Mouse (Mus musculus) heart, embryonic 10.5 days (tissue): ENCODE results near the gene Hist1h2bj. TPM values are rescaled to one million over a fixed set of nuclear protein-coding genes. Genes with fewer than 3 reads are reported as not detected.
A peak's percentile ranks its signal among the peaks of the same experiment; 100 is the strongest.
"Not testable (repeated sequence)": the region's sequence is repeated elsewhere in the genome, so short reads cannot be mapped to it uniquely, and the experiment has no call there.

ENCODE experiments used
- DNase-seq: peaks from one replicate; pipeline ENCODE4 v3.0.0-alpha.2; 2017; ENCODE audit warnings: low spot score
- H3K27ac ChIP-seq: fragments of 300-500 bp; sonication (generic); 2 replicates; pipeline ENCODE4 v1.5.1; 2016; ENCODE audit warnings: mild to moderate bottlenecking
- H3K27me3 ChIP-seq: fragments of 300-500 bp; sonication (generic); 2 replicates; pipeline ENCODE4 v1.6.1; 2016; ENCODE audit warnings: mild to moderate bottlenecking; ENCODE audit not compliant: poor library complexity, insufficient read depth, severe bottlenecking
- H3K36me3 ChIP-seq: fragments of 300-500 bp; sonication (generic); 2 replicates; pipeline ENCODE4 v1.6.1; 2016; ENCODE audit warnings: mild to moderate bottlenecking, moderate library complexity
- H3K4me1 ChIP-seq: fragments of 300-500 bp; sonication (generic); 2 replicates; pipeline ENCODE4 v1.6.1; 2016; ENCODE audit warnings: mild to moderate bottlenecking
- H3K4me3 ChIP-seq: fragments of 300-500 bp; sonication (generic); 2 replicates; pipeline ENCODE4 v1.5.1; 2016; ENCODE audit warnings: mild to moderate bottlenecking, moderate library complexity
- H3K9me3 ChIP-seq: fragments of 300-500 bp; sonication (generic); 2 replicates; pipeline ENCODE4 v1.6.1; 2016; ENCODE audit warnings: mild to moderate bottlenecking, moderate library complexity
- WGBS: fragments of 180-500 bp; shearing (Covaris S2); methylation state at CpG from one replicate; pipeline ENCODE4 v1.1.7; 2016; 5-methylcytosine and 5-hydroxymethylcytosine counted together
- polyA plus RNA-seq: library from polyadenylated mRNA; unstranded; fragments of >200 nt; fragmentation: Nextera tagmentation; extraction: Ambion mirVana; gene quantifications from 2 replicates; pipeline ENCODE4 v1.2.1, GENCODE M21; 2016

Gene Hist1h2bj
- 8.3 and 12.9 TPM in 2 replicates for polyA plus RNA-seq

GRCm38 (mm10) chr13:22042568-22043502 lies at the start of gene Hist1h2bj, which contains the start of gene Hist1h2ag:
Gene Hist1h2bj, plus strand, starts transcription at chr13:22043214.
Gene Hist1h2ag, minus strand, starts transcription at chr13:22042944.
- not testable (repeated sequence) for H3K36me3 ChIP-seq, H3K27me3 ChIP-seq, H3K9me3 ChIP-seq, H3K4me1 ChIP-seq
- H3K4me3 ChIP-seq: peak within 1 kb of the TSS; percentile 53
- under 1% methylated on average over 52 of the region's 80 CpGs for WGBS
- DNase-seq: peak; percentile 97
- H3K27ac ChIP-seq: peak within 1 kb of the TSS; percentile 87

- under 1% methylated on average over 22 of the region's 22 CpGs for WGBS
- Histone ChIP-seq H3K36me3 (no peaks in the 10 kb centered on the region), H3K27me3 (peaks cover 26% of the 10 kb centered on the region), H3K9me3 (no peaks in the 10 kb centered on the region), H3K4me3 (peak overlapping the region; percentile 65), H3K27ac (no peak overlapping the region), H3K4me1 (peaks cover 13% of the 10 kb centered on the region; the same call in 1 of the 2 replicates)
- peak; percentile 90 for DNase-seq
Observed at GRCm38 (mm10) chr13:21993957-21994738, 48.9 kb upstream of the Hist1h2bj start.

- Histone ChIP-seq H3K36me3 (no peaks in the 10 kb centered on the region), H3K27ac (no peak overlapping the region), H3K27me3 (peaks cover 34% of the 10 kb centered on the region), H3K9me3 (no peaks in the 10 kb centered on the region), H3K4me1 (peaks cover 13% of the 10 kb centered on the region; the same call in 1 of the 2 replicates), H3K4me3 (peak overlapping the region; percentile 65)
- 4% methylated on average over 8 of the region's 8 CpGs for WGBS
- DNase-seq: no peak
Observed at GRCm38 (mm10) chr13:21994896-21995295, 48.1 kb upstream of the Hist1h2bj start.

DNA sequence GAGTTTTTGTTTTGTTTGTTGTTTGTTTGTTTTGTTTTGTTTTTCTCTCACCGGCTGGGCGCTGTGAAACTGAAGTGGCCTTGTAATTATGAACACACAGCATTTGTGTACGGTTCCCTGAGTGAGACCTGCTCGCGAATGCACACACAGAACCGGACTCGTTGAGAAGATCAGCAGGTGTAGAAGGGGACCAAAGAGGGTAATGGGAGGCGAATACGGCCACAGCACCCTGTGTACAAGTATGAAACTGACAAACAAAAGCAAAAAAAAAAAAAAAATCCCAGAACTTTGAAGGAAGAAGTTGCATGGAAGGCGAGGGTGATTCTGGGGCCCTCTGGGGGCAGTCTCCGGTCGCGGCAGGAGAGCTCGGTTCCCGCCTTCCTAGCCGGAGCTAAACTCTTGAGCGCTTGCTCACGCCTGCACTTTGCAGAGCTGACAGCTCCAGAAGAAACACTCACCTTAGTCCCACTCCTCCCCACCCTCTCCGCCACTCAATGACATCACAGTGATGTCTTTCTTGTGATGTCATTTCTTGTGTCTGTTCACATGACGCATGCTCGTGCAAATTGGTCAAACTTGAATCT lies 47.6 kb upstream of the Hist1h2bj start:
- no peaks in the 10 kb centered on the region for H3K36me3 ChIP-seq
- WGBS: under 1% methylated on average over 21 of the region's 21 CpGs
- H3K27ac ChIP-seq: no peak overlapping the region
- peaks cover 13% of the 10 kb centered on the region; the same call in 1 of the 2 replicates for H3K4me1 ChIP-seq
- H3K4me3 ChIP-seq: peak overlapping the region; percentile 65
- peak; percentile 79 for DNase-seq
- H3K27me3 ChIP-seq: peaks cover 39% of the 10 kb centered on the region
- no peaks in the 10 kb centered on the region for H3K9me3 ChIP-seq

DNA sequence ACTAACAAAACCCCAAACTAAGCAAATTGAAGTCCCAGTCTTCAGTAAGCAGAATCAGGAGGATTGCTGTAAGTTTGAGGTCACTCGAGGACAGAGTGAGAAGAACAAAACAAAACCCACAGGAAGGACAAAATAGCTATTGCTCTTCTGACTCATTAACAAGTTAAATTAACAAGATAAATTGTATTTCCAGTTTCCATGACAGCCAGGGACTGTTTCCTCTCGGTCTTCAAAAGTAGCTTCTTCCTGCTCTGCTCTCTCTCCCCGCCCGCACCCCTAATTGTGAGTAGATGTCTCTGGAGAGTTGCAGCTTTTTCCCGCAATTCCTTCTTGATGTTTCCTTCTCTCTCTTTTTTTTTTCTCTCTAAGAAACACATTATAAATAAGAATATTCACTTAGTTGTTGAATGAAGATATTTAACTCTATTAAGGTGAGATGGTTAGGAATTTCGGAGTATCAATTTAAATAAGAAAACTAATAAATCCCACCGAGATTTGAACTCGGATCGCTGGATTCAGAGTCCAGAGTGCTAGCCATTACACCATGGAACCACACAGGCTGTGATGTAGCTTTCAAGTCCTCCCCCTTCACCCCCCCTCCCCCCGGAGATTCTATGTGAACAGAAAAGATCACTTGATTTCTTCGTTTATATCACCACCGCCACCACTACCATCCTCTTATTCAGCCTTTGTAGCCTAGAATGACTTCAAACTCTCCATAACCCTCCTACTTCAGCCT lies 46.7 kb upstream of the Hist1h2bj start:
- no peaks in the 10 kb centered on the region for H3K9me3 ChIP-seq
- peaks cover 13% of the 10 kb centered on the region; the same call in 1 of the 2 replicates for H3K4me1 ChIP-seq
- H3K4me3 ChIP-seq: peak overlapping the region; percentile 65
- peak; percentile 89 for DNase-seq
- 1% methylated on average over 12 of the region's 12 CpGs for WGBS
- peaks cover 48% of the 10 kb centered on the region for H3K27me3 ChIP-seq
- no peaks in the 10 kb centered on the region for H3K36me3 ChIP-seq
- H3K27ac ChIP-seq: no peak overlapping the region

DNA sequence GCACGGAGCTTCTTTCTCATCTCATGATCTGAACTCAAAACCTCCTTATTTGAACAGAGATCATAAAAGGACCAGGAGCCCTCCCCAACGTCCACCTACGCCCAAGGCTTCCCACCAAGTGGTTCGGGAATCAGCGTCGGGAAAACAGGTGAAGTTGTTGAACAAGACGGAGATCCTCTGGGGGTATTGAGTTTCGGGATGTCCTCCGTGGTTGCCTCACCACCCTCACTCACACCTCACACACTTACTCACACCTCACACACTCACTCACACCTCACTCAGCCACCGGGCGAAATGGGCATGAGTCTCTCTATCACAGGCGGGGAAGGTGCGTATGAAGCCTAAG lies 46.2 kb upstream of the Hist1h2bj start:
- H3K27me3 ChIP-seq: peaks cover 53% of the 10 kb centered on the region

GRCm38 (mm10) chr13:21997201-21997820 lies 45.7 kb upstream of the Hist1h2bj start:
- 2% methylated on average over 21 of the region's 21 CpGs for WGBS
- peak; percentile 72 for DNase-seq
- Histone ChIP-seq H3K27ac (no peak overlapping the region), H3K4me3 (peak overlapping the region; percentile 65), H3K9me3 (no peaks in the 10 kb centered on the region), H3K4me1 (peaks cover 13% of the 10 kb centered on the region; the same call in 1 of the 2 replicates), H3K27me3 (peaks cover 58% of the 10 kb centered on the region), H3K36me3 (no peaks in the 10 kb centered on the region)

More for the DNA sequence above, 46.2 kb upstream of the Hist1h2bj start:
- under 1% methylated on average over 13 of the region's 13 CpGs for WGBS
- Histone ChIP-seq H3K9me3 (no peaks in the 10 kb centered on the region), H3K4me1 (peaks cover 13% of the 10 kb centered on the region; the same call in 1 of the 2 replicates), H3K4me3 (peak overlapping the region; percentile 65), H3K36me3 (no peaks in the 10 kb centered on the region), H3K27ac (no peak overlapping the region)
- DNase-seq: no peak

DNA sequence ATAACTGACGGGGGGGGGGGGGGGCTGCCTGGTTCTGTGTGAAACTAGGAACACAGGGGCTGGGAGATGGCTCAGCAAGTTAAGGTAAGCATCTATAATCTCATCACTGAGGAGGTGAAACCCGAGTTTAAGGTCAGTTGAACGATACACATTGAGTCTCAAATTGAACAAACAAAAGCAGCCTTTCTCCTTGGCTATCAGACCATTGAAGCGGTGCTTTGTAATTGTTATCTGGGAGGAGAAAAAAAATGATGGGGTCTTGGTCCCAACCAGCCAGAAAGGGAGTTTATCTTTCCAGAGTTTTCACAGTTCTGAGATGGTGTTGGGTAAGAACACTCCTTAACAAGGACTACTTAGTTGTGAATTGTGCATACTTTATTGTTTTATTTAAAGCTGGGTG lies 45.2 kb upstream of the Hist1h2bj start:
- 16% methylated on average over 4 of the region's 4 CpGs for WGBS
- no peaks in the 10 kb centered on the region for H3K36me3 ChIP-seq
- DNase-seq: peak; percentile 61
- no peaks in the 10 kb centered on the region for H3K9me3 ChIP-seq
- H3K27ac ChIP-seq: no peak overlapping the region
- peaks cover 13% of the 10 kb centered on the region; the same call in 1 of the 2 replicates for H3K4me1 ChIP-seq
- peak overlapping the region; percentile 65 for H3K4me3 ChIP-seq
- peaks cover 63% of the 10 kb centered on the region for H3K27me3 ChIP-seq

DNA sequence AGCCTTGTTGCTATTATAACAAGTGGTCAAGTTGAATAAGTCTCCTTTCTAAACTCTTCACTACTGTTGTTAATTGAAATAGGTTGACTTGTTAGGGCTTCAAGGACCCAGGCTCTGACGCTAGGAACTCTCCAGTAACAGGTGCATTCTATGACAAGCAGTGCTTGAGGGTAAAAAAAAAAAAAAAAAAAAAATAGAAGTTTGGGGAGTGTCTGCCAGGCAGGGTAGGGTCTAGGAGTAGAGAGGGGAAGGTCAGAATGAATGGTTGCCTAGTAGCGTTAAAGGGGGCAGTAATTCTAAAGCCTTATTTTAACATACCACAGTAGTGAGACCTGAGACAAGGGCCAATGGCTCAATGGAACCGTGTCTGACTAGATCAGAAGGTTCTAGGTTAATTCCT lies 44.6 kb upstream of the Hist1h2bj start:
- 32% methylated on average over 3 of the region's 3 CpGs for WGBS
- peaks cover 13% of the 10 kb centered on the region; the same call in 1 of the 2 replicates for H3K4me1 ChIP-seq
- no peak overlapping the region for H3K27ac ChIP-seq
- H3K27me3 ChIP-seq: peaks cover 69% of the 10 kb centered on the region
- H3K4me3 ChIP-seq: no peak overlapping the region
- H3K36me3 ChIP-seq: no peaks in the 10 kb centered on the region
- H3K9me3 ChIP-seq: no peaks in the 10 kb centered on the region
- no peak for DNase-seq

DNA sequence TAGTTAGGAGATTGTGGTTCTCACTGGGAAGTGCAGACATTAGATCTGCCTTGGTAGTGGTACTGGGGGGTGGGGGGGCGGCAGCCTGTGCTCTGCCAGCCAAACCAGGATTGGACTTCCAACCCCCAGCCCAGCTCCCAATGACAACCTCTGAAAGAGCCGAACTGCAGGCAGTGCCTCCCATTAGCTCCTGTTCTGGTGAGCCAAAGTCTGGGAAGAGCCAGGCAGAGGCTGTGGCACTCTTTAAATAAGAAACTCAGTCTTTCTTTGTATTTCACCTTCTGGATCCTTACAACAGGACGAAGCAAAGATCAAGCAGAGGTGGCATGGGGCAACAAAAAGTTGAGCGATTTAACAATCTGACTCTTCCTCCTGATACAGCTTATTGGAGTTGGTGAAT lies 43.9 kb upstream of the Hist1h2bj start:
- H3K4me3 ChIP-seq: no peak overlapping the region
- no peaks in the 10 kb centered on the region for H3K9me3 ChIP-seq
- H3K27me3 ChIP-seq: peaks cover 76% of the 10 kb centered on the region
- DNase-seq: no peak
- 40% methylated on average over 4 of the region's 4 CpGs for WGBS
- no peak overlapping the region for H3K27ac ChIP-seq
- H3K4me1 ChIP-seq: peaks cover 13% of the 10 kb centered on the region; the same call in 1 of the 2 replicates
- H3K36me3 ChIP-seq: no peaks in the 10 kb centered on the region

DNA sequence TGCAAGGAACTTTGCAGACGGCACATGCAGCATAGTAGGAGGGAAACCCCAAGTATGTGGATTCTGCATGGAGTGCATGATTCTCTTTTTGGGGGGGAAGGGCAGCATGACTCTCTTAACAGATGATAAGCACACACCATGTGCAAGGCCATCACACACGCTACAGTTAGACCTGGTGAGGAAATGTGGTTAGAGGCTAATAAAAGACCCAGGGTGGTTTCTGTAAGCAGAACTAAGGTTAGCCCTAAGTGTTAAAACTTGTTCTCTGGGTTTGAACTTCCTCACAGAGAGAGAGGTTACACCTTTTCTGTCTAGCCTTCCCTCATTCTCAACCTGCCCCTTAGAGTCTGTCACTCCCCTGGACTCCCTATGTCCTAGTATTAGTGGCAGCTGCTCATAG lies 41.7 kb upstream of the Hist1h2bj start:
- no peak overlapping the region for H3K4me3 ChIP-seq
- H3K9me3 ChIP-seq: no peaks in the 10 kb centered on the region
- no peak overlapping the region for H3K27ac ChIP-seq
- no peak for DNase-seq
- peaks cover 98% of the 10 kb centered on the region for H3K27me3 ChIP-seq
- H3K36me3 ChIP-seq: no peaks in the 10 kb centered on the region
- peaks cover 16% of the 10 kb centered on the region for H3K4me1 ChIP-seq
- WGBS: 55% methylated on average over 2 of the region's 2 CpGs
